Mouse (Mus musculus): ENCODE measurements around the gene U2surp. TPM values are rescaled to one million over a fixed set of nuclear protein-coding genes. Genes with fewer than 3 reads are reported as not detected.
A peak's percentile ranks its signal among the peaks of the same experiment; 100 is the strongest.
"Not testable (repeated sequence)": the region's sequence is repeated elsewhere in the genome, so short reads cannot be mapped to it uniquely, and the experiment has no call there.

U2surp gene
- total RNA-seq, 2 experiments from 2014 or later, result 42.3 to 49.2 TPM

GRCm38 (mm10) chr9:95472926-95473325, 38.9 kb downstream of the U2surp start:
- DNase-seq (ENCODE audit: low spot score in 2 of 2), result no peak

- DNase-seq (ENCODE audit: low spot score in 2 of 2), result not testable (repeated sequence)
Observed at GRCm38 (mm10) chr9:95469011-95469576, 42.7 kb downstream of the U2surp start.

GRCm38 (mm10) chr9:95464028-95464427, 47.8 kb downstream of the U2surp start:
- no peak for DNase-seq (ENCODE audit: low spot score in 2 of 2)

DNA sequence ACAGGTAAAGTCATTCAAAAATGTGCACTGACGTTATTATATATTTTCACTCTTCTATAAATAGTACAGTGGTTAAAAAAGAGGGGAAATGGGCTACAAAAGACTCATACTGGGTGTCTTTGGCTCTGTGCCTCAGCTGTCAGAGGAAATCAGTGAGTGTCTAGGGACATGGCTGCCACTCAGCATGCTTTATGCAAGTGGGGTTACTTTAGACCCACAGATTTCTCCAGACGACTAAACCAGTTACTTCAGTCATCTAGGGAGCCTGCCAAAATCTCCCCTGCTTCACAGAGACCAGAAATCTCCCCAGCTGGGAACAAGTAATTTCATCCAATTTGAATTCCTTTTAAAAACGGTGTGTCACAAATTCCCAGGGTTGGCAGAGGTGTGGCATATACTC, 59.9 kb downstream of the U2surp start:
- DNase-seq (ENCODE audit: low spot score in 2 of 2), result no peak

GRCm38 (mm10) chr9:95450586-95450985, 61.2 kb downstream of the U2surp start:
- no peak for DNase-seq (ENCODE audit: low spot score in 2 of 2)

DNA sequence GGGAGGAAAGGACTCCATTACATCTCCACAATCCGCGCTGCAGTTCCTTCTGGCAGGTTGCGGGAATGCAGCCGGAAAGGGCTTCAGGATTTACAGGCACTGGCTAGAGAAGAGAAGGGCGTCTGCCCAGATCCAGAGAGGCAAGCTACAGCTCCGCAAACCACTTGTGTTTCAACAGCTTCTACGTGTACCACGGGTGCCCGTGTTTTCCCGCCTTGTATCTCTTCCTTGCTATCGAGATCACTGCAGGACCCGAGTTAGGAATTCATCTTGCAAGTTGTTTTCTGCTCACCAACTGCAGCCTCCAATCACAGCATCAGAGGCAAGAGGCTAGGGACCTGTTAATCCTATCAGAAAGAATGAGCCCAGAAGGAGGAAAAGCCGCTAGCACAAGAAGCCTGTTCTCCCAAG, 69.5 kb downstream of the U2surp start:
- peak in 1 of 2 experiments; percentile 17 for DNase-seq (ENCODE audit: low spot score in 2 of 2)

DNA sequence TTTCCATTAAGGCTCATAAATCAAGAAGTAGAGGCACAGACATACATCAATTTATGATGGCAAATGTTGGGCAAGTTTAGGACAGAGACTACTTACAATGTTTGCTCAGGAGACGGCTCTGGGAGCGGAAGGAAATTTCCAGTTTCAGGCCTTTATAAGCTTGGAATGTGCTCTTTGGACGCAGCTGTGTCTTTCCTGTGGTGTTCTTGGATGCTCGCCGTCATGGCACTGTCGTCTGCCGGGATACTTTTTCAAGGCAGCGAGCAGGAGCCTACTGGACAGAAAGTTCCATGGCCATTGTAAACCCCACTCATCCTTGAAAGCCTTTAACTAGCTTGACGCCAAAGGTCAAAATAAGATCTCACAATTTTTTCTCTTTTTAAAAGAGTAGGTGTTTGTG, 73.9 kb downstream of the U2surp start:
- DNase-seq (ENCODE audit: low spot score in 2 of 2), result no peak

GRCm38 (mm10) chr9:95436294-95436613, 75.5 kb downstream of the U2surp start:
- DNase-seq (ENCODE audit: low spot score in 2 of 2), result no peak

- DNase-seq (ENCODE audit: low spot score in 2 of 2), result no peak
Observed at GRCm38 (mm10) chr9:95435506-95436293, 76.1 kb downstream of the U2surp start.

DNA sequence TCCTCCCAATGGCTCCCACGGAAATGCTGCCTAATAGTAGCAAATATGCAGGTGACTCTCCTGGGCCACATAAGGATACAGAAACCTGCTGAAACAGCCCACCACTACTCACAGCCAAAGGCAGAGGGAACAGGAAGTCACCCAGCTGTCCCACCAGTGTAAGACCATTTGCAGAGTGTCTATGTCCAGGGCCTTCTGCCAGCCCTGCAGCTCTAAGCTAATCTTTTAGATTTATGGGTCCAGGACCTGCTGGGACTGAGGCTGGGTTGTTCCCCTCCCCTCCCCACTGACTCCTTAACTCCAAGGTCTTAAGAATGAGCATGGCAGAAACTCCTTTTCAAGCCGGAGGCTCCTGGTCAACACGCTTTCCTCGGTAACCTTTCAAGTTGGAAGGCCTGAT, 83.5 kb downstream of the U2surp start:
- no peak for DNase-seq (ENCODE audit: low spot score in 2 of 2)

- no peak for DNase-seq (ENCODE audit: low spot score in 2 of 2)
Observed at GRCm38 (mm10) chr9:95413911-95414310, 97.9 kb downstream of the U2surp start.

- DNase-seq (ENCODE audit: low spot score in 2 of 2), result no peak
Observed at GRCm38 (mm10) chr9:95412047-95412446, 99.7 kb downstream of the U2surp start.

DNA sequence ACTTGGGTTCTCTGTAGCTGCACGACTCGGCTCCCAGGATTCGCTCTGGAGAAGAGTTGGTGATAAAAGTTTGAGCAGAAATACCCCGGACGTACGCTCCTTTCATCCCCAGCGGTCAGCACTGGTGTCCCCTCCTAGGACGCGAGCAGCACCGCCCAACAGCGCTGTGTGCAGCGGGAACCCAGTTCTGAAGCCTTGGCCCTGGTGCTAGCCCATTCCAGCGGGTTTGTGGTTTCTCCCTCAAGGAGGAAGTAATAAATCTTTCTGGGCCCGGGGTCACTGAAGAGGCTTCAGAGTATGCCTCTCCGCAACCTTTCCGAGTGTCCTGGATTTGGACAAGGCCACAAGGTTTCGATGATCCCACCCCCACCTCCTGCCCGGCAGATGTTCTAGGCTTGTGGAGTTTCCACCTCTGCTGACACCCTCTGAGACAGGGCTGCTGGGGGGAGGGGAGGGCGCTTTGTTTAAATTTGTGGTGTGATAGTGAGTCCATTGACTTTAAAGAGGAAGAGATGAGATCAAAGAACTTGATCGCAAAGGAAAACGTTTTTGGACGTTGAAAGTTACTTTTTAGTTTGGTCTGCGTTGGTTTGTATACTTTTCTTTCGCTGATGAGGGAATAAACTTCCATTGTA, 104.1 kb downstream of the U2surp start:
- peak in 1 of 2 experiments; percentile 22 for DNase-seq (ENCODE audit: low spot score in 2 of 2)

Other genes with a start within 250 kb of the U2surp start
- gene Chst2, start 105.3 kb downstream of the U2surp start, total RNA-seq (2021), result 1 to 10 TPM; 5.4 to 5.6 TPM
- 1 to 10 TPM; 2.8 to 3.5 TPM for gene Paqr9, start 47.7 kb upstream of the U2surp start, total RNA-seq (2021)
- gene Pcolce2, start 125.6 kb upstream of the U2surp start, total RNA-seq (2021), result 1 to 10 TPM; 5.6 to 6.6 TPM
- gene Trpc1, start 238.4 kb upstream of the U2surp start, total RNA-seq (2021), result 1 to 10 TPM; 3.3 to 3.7 TPM

Measured in gastrocnemius, postnatal 4 days (tissue).